Mouse (Mus musculus) effector memory CD4-positive, alpha-beta T cell, adult 7 months (primary cell): Measurements from ENCODE around the gene Gm13279. TPM values are rescaled to one million over a fixed set of nuclear protein-coding genes. Genes with fewer than 3 reads are reported as not detected.

Source experiments
- polyA plus RNA-seq: library from polyadenylated mRNA; unstranded; fragments of 100-300 nt; shearing (Covaris generic); gene quantifications from one replicate; pipeline ENCODE4 v1.2.1, GENCODE M21; 2017

The Gm13279 gene
- polyA plus RNA-seq, result not detected

GRCm38 (mm10) chr4:88797097-88797496 lies at the start of gene Gm13279:
Gene Gm13279 (plus strand): TSS chr4:88797397.

GRCm38 (mm10) chr4:88754818-88755340 lies 42.3 kb upstream of the Gm13279 start, which contains the start of gene Gm13271:
Gene Gm13271 (plus strand): TSS chr4:88754868.

GRCm38 (mm10) chr4:88759610-88760268 lies 37.5 kb upstream of the Gm13279 start, which contains the start of gene Gm13283:
Gene Gm13283 (plus strand): TSS chr4:88760119.

GRCm38 (mm10) chr4:88773534-88773933 lies 23.7 kb upstream of the Gm13279 start, which contains the start of gene Gm13290:
Gene Gm13290 (plus strand): TSS chr4:88773834.

GRCm38 (mm10) chr4:88776622-88777021 lies 20.6 kb upstream of the Gm13279 start, which contains the start of gene Gm13289:
Gene Gm13289 (plus strand): TSS chr4:88776922.

GRCm38 (mm10) chr4:88779550-88779949 lies 17.6 kb upstream of the Gm13279 start, which contains the start of gene Gm13272:
Gene Gm13272 (plus strand): TSS chr4:88779850.

GRCm38 (mm10) chr4:88781831-88782230 lies 15.4 kb upstream of the Gm13279 start, which contains the start of gene Ifnz:
Gene Ifnz (plus strand): TSS chr4:88782131.

GRCm38 (mm10) chr4:88785409-88785808 lies 11.8 kb upstream of the Gm13279 start, which contains the start of gene Gm13276:
Gene Gm13276 (plus strand): TSS chr4:88785709.

GRCm38 (mm10) chr4:88788402-88788801 lies 8.8 kb upstream of the Gm13279 start, which contains the start of gene Gm13277:
Gene Gm13277 (plus strand): TSS chr4:88788632.

GRCm38 (mm10) chr4:88791250-88791649 lies 5.9 kb upstream of the Gm13279 start, which contains the start of gene Gm13278:
Gene Gm13278 (plus strand): TSS chr4:88791550.

GRCm38 (mm10) chr4:88793936-88794675 lies 3.1 kb upstream of the Gm13279 start, which contains the start of gene Gm13275:
Gene Gm13275 (plus strand): TSS chr4:88794487.

GRCm38 (mm10) chr4:88799365-88799764 lies 2.2 kb downstream of the Gm13279 start, which contains the start of gene Gm13285:
Gene Gm13285 (plus strand): TSS chr4:88799665.

GRCm38 (mm10) chr4:88802954-88803353 lies 5.8 kb downstream of the Gm13279 start, which contains the start of gene Gm13287:
Gene Gm13287 (plus strand): TSS chr4:88803254.

GRCm38 (mm10) chr4:88805231-88805630 lies 8.0 kb downstream of the Gm13279 start, which contains the start of gene Gm13288:
Gene Gm13288 (plus strand): TSS chr4:88805531.

GRCm38 (mm10) chr4:88815928-88816327 lies 18.7 kb downstream of the Gm13279 start, which contains the start of gene Ifna7:
Gene Ifna7 (plus strand): TSS chr4:88816228.

GRCm38 (mm10) chr4:88819659-88820058 lies 22.5 kb downstream of the Gm13279 start, which contains the start of gene Ifna11:
Gene Ifna11 (plus strand): TSS chr4:88819959.

GRCm38 (mm10) chr4:88827116-88827515 lies 29.9 kb downstream of the Gm13279 start, which contains the start of gene Ifna6:
Gene Ifna6 (plus strand): TSS chr4:88827416.

GRCm38 (mm10) chr4:88835225-88835624 lies 38.0 kb downstream of the Gm13279 start, which contains the start of gene Ifna5:
Gene Ifna5 (plus strand): TSS chr4:88835525.

GRCm38 (mm10) chr4:88841438-88841911 lies 44.3 kb downstream of the Gm13279 start, which contains the start of gene Ifna4:
Gene Ifna4 (plus strand): TSS chr4:88841861.

